Mouse (Mus musculus) induced T-regulatory cell, adult 2 months (primary cell): ENCODE data around the gene St7.

ENCODE experiments used
- DNase-seq: peaks from one replicate; pipeline ENCODE4 v3.0.0-alpha.2; 2012; ENCODE audit warnings: low read depth

Gene St7

GRCm38 (mm10) chr6:17764660-17764998 is 71.9 kb downstream of the St7 start:
- no peak for DNase-seq

GRCm38 (mm10) chr6:17769972-17770644 is 77.4 kb downstream of the St7 start:
- no peak for DNase-seq

- DNase-seq: no peak
Observed at GRCm38 (mm10) chr6:17770645-17771345, 78.1 kb downstream of the St7 start.

- DNase-seq: no peak
Observed at GRCm38 (mm10) chr6:17771456-17771855, 78.7 kb downstream of the St7 start.

GRCm38 (mm10) chr6:17772514-17772913 is 79.8 kb downstream of the St7 start:
- no peak for DNase-seq

- no peak for DNase-seq
Observed at GRCm38 (mm10) chr6:17776041-17776440, 83.3 kb downstream of the St7 start.

- no peak for DNase-seq
Observed at GRCm38 (mm10) chr6:17777018-17777799, 84.5 kb downstream of the St7 start.

- no peak for DNase-seq
Observed at GRCm38 (mm10) chr6:17778648-17779202, 86.0 kb downstream of the St7 start.

GRCm38 (mm10) chr6:17783511-17783910 is 90.8 kb downstream of the St7 start:
- no peak for DNase-seq

GRCm38 (mm10) chr6:17784523-17784922 is 91.8 kb downstream of the St7 start:
- DNase-seq: no peak

- DNase-seq: no peak
Observed at GRCm38 (mm10) chr6:17785248-17785647, 92.5 kb downstream of the St7 start.

GRCm38 (mm10) chr6:17787810-17788209 is 95.1 kb downstream of the St7 start:
- DNase-seq: no peak

GRCm38 (mm10) chr6:17790251-17790650 is 97.5 kb downstream of the St7 start:
- no peak for DNase-seq

- no peak for DNase-seq
Observed at GRCm38 (mm10) chr6:17793471-17793870, 100.7 kb downstream of the St7 start.

GRCm38 (mm10) chr6:17797271-17797713 is 104.6 kb downstream of the St7 start:
- DNase-seq: no peak

- DNase-seq: peak; percentile 39
Observed at GRCm38 (mm10) chr6:17800694-17801093, 108.0 kb downstream of the St7 start.

GRCm38 (mm10) chr6:17804468-17804867 is 111.7 kb downstream of the St7 start:
- no peak for DNase-seq

- DNase-seq: no peak
Observed at GRCm38 (mm10) chr6:17806569-17806968, 113.8 kb downstream of the St7 start.

- no peak for DNase-seq
Observed at GRCm38 (mm10) chr6:17811063-17811462, 118.3 kb downstream of the St7 start.

GRCm38 (mm10) chr6:17811531-17811930 is 118.8 kb downstream of the St7 start:
- no peak for DNase-seq

GRCm38 (mm10) chr6:17814074-17814649 is 121.4 kb downstream of the St7 start:
- DNase-seq: no peak

GRCm38 (mm10) chr6:17816865-17817435 is 124.2 kb downstream of the St7 start:
- no peak for DNase-seq
